Mouse (Mus musculus): ENCODE results near the gene Disp2.

- TF ChIP-seq CTCF (IDR thresholded peaks at IDR 0.05; ENCODE audit: control insufficient read depth, insufficient read depth, low read length): no peak
- TF ChIP-seq POLR2A (IDR thresholded peaks at IDR 0.05; ENCODE audit: borderline replicate concordance, control insufficient read depth, low read depth, low read length): no peak
Measured at GRCm38 (mm10) chr2:118841186-118841585, 61.7 kb downstream of the Disp2 start.

Data from bone marrow, adult 2 months (tissue).